Mouse (Mus musculus) v-Abl transformed pro-B cells (cell line): ENCODE measurements at regions not wholly inside any gene's neighbourhood (a gene's known extent, or its start where the extent isn't known, plus 50 kb on each side); places are given as distances from the start of the nearest gene placed in this dataset.

Source experiments
- in situ Hi-C, 2 experiments: fragments of 400-800 bp; cut with MboI; formaldehyde crosslinking; loops; one replicate each; pipeline ENCODE4 v1.15.1; 2025; ENCODE audit not compliant: unreplicated experiment in 2 of 2

- in situ Hi-C loops, result no loop called here
Measured at GRCm38 (mm10) chr13:28432017-28432416, 174.7 kb downstream of the Gm11361 start.

GRCm38 (mm10) chr13:28426085-28426484, 168.8 kb downstream of the Gm11361 start:
- in situ Hi-C loops, result no loop called here

GRCm38 (mm10) chr13:28425116-28425515, 167.8 kb downstream of the Gm11361 start:
- in situ Hi-C loops, result no loop called here

- in situ Hi-C loops, result no loop called here
Measured at GRCm38 (mm10) chr13:28424446-28425059, 167.2 kb downstream of the Gm11361 start.

GRCm38 (mm10) chr13:28421309-28421708, 164.0 kb downstream of the Gm11361 start:
- in situ Hi-C loops, result no loop called here

- in situ Hi-C loops, result no loop called here
Measured at GRCm38 (mm10) chr13:28420636-28421035, 163.3 kb downstream of the Gm11361 start.

GRCm38 (mm10) chr13:28419950-28420381, 162.6 kb downstream of the Gm11361 start:
- in situ Hi-C loops, result no loop called here

- in situ Hi-C loops, result no loop called here
Measured at GRCm38 (mm10) chr13:28418936-28419681, 161.8 kb downstream of the Gm11361 start.

- in situ Hi-C loops, result no loop called here
Measured at GRCm38 (mm10) chr13:28417929-28418881, 160.9 kb downstream of the Gm11361 start.

GRCm38 (mm10) chr13:28417431-28417928, 160.2 kb downstream of the Gm11361 start:
- in situ Hi-C loops, result no loop called here

GRCm38 (mm10) chr13:28416887-28417286, 159.6 kb downstream of the Gm11361 start:
- in situ Hi-C loops, result no loop called here

GRCm38 (mm10) chr13:28416231-28416630, 158.9 kb downstream of the Gm11361 start:
- in situ Hi-C loops, result no loop called here

GRCm38 (mm10) chr13:28415769-28416168, 158.4 kb downstream of the Gm11361 start:
- in situ Hi-C loops, result no loop called here

GRCm38 (mm10) chr13:28410324-28410723, 153.0 kb downstream of the Gm11361 start:
- in situ Hi-C loops, result no loop called here

- in situ Hi-C loops, result loop anchor here in 1 of 2 experiments (5.0 kb wide), 1 partner anchor 62 kb away; no protein-coding TSS in a partner anchor
Measured at GRCm38 (mm10) chr13:28409609-28409902, 152.2 kb downstream of the Gm11361 start.

- in situ Hi-C loops, result loop anchor here in 1 of 2 experiments (5.0 kb wide), 1 partner anchor 62 kb away; no protein-coding TSS in a partner anchor
Measured at GRCm38 (mm10) chr13:28408868-28409608, 151.7 kb downstream of the Gm11361 start.

- in situ Hi-C loops, result no loop called here
Measured at GRCm38 (mm10) chr13:28400459-28400858, 143.1 kb downstream of the Gm11361 start.
